Mouse (Mus musculus) liver, embryonic 14.5 days (tissue): ENCODE measurements at regions not wholly inside any gene's neighbourhood (a gene's known extent, or its start where the extent isn't known, plus 50 kb on each side); places are given as distances from the start of the nearest gene placed in this dataset.

Experiments used
- ATAC-seq: fragments of 200-750 bp; cut with Nextera tagmentation; 2 replicates; pipeline ENCODE4 v1.8.0; 2017; ENCODE audit warnings: moderate number of reproducible peaks, mild to moderate bottlenecking, moderate library complexity; ENCODE audit not compliant: insufficient read depth
- DNase-seq, 3 experiments: peaks; one replicate each; pipeline ENCODE4 v3.0.0-alpha.2; 2012 to 2013; ENCODE audit warnings: low read depth in 3 of 3, low spot score in 3 of 3
- H3K27ac ChIP-seq: fragments of 300-500 bp; sonication (generic); 2 replicates; pipeline ENCODE4 v1.5.1; 2014; ENCODE audit warnings: moderate library complexity, mild to moderate bottlenecking, control low read depth, inconsistent platforms
- H3K27me3 ChIP-seq: fragments of 300-500 bp; sonication (generic); 2 replicates; pipeline ENCODE4 v1.6.1; 2014; ENCODE audit warnings: mild to moderate bottlenecking, low read length, moderate library complexity; ENCODE audit not compliant: control insufficient read depth, insufficient read depth
- H3K36me3 ChIP-seq: fragments of 300-500 bp; sonication (generic); replicated peaks from 2 replicates; pipeline ENCODE4 v1.6.1; 2014; ENCODE audit warnings: low read depth; ENCODE audit not compliant: control insufficient read depth, insufficient read depth
- H3K4me1 ChIP-seq, 2 experiments: fragments of 200-500 bp in 1 of 2; fragments of 300-500 bp in 1 of 2; sonication (generic) in 1 of 2; replicated peaks; 2 replicates each; pipeline ENCODE4 v1.6.1; 2012 to 2014; ENCODE audit warnings: antibody characterized with exemption in 1 of 2, inconsistent platforms in 1 of 2, low read length in 1 of 2; ENCODE audit not compliant: control insufficient read depth in 2 of 2, insufficient read depth in 2 of 2
- H3K4me2 ChIP-seq: fragments of 300-500 bp; sonication (generic); 2 replicates; pipeline ENCODE4 v1.6.1; 2014; ENCODE audit warnings: low read depth, mild to moderate bottlenecking, control low read depth, moderate library complexity
- H3K4me3 ChIP-seq, 2 experiments: fragments of 200-500 bp in 1 of 2; fragments of 300-500 bp in 1 of 2; sonication (generic) in 1 of 2; 2 replicates each; pipeline ENCODE4 v1.5.1; 2012 to 2014; ENCODE audit warnings: low read depth in 2 of 2, low read length in 2 of 2, mild to moderate bottlenecking in 2 of 2, control low read depth in 1 of 2, inconsistent platforms in 1 of 2, moderate library complexity in 1 of 2; ENCODE audit not compliant: insufficient read depth in 1 of 2
- H3K9ac ChIP-seq: fragments of 300-500 bp; sonication (generic); replicated peaks from 2 replicates; pipeline ENCODE4 v1.6.1; 2014; ENCODE audit warnings: mild to moderate bottlenecking, control low read depth, moderate library complexity
- H3K9me3 ChIP-seq: fragments of 300-500 bp; sonication (generic); 2 replicates; pipeline ENCODE4 v1.6.1; 2016; ENCODE audit warnings: low read length, mixed read lengths; ENCODE audit not compliant: control insufficient read depth
- CTCF ChIP-seq: IDR thresholded peaks from 2 replicates; pipeline ENCODE4 v1.5.1; 2016; ENCODE audit warnings: antibody characterized with exemption, low read depth, control low read depth
- EP300 ChIP-seq: IDR thresholded peaks from 2 replicates; pipeline ENCODE4 v1.6.1; 2016; ENCODE audit warnings: antibody characterized with exemption, low read depth
- WGBS: fragments of 180-500 bp; shearing (Covaris S2); extraction: QIAGEN DNeasy Blood & Tissue Kit; methylation state at CpG from one replicate; pipeline ENCODE4 v1.1.7; 2014; ENCODE audit not compliant: insufficient replicate concordance; 5-methylcytosine and 5-hydroxymethylcytosine counted together

DNA sequence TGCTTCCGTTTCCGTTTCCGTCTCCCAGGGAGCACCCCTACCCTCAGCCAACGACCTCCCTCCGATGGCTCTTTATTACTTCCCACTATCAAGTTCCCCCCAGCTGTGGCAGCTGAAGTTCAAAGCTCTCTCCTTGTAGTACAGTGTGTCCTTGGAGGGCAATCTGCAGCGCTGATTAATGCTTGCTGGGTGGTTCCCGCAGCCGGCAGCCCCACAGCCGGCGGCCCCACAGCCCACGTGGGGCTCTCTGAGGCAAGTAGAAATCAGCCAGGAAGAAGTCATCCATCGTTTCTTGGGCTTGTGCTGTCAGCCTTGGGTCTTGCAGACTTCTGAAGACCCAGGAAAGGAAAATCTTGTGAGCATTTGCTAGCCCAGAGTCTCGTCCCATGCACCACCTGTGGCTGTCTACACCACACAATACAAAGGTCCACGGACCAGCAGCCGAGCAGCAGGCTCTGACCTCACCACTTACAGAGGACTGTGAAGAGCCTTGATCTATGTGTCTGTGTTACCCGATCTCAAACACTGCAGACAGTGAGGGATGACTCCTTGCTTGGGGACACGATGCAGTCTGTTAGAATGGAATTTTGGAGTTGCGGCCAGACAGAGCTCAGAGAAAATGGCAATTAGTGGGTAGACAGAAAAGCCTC is 178.5 kb downstream of the Gadd45g start:
- H3K9me3 ChIP-seq: no peaks in the 10 kb centered on the region
- 24% methylated on average over 18 of the region's 18 CpGs for WGBS
- H3K4me2 ChIP-seq: no peak overlapping the region
- peaks cover 4 to 10% of the 10 kb centered on the region in 2 experiments for H3K4me1 ChIP-seq
- no peak overlapping the region for H3K9ac ChIP-seq
- no peak overlapping the region for H3K27ac ChIP-seq
- DNase-seq: no peak
- no peak for ATAC-seq
- H3K36me3 ChIP-seq: no peaks in the 10 kb centered on the region
- H3K27me3 ChIP-seq: no peaks in the 10 kb centered on the region
- no peak overlapping the region for H3K4me3 ChIP-seq
- TF ChIP-seq CTCF (no peak), EP300 (no peak)

DNA sequence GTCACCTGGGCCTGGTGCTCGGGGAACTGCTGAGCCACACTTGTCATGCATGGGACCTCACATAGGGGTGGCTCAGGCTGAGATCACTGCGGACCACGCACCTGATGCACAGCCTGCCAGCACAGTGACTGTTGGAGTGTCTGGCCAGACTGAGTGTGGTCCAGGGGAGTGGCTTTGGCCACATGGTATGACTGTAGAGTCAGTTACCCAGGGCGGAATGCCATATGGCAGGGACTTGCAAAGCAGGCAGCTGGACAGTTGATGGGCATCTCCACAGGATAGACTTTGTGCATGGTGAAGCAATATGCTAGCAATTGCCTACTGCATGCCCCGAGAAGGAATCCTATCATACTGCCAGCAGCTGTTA is 179.0 kb downstream of the Gadd45g start:
- WGBS: 64% methylated on average over 5 of the region's 5 CpGs
- ATAC-seq: no peak
- DNase-seq: no peak
- peaks cover 4 to 10% of the 10 kb centered on the region in 2 experiments for H3K4me1 ChIP-seq
- TF ChIP-seq EP300 (no peak), CTCF (no peak)
- H3K9ac ChIP-seq: no peak overlapping the region
- no peak overlapping the region for H3K4me3 ChIP-seq
- H3K27ac ChIP-seq: no peak overlapping the region
- no peak overlapping the region for H3K4me2 ChIP-seq
- no peaks in the 10 kb centered on the region for H3K27me3 ChIP-seq
- no peaks in the 10 kb centered on the region for H3K36me3 ChIP-seq
- no peaks in the 10 kb centered on the region for H3K9me3 ChIP-seq

DNA sequence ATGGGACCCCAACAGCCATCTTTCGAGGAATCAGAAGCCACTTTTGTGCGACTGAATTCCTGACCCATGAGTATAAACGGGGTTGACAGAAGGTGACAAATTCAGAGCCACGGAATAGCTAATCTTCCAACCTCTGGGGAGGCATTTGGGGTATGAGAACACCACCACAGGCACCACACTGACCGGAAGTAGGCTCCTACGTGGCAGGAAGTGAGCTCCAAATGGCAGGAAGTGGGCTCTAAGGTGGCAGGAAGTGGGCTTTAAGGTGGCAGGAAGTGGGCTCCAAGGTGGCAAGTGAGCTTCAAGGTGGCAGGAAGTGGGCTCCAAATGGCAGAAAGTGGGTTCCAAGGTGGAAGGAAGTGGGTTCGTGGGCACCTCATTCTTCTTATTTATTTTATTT is 179.8 kb downstream of the Gadd45g start:
- Histone ChIP-seq H3K36me3 (no peaks in the 10 kb centered on the region), H3K27ac (no peak overlapping the region), H3K4me2 (no peak overlapping the region), H3K9me3 (no peaks in the 10 kb centered on the region), H3K9ac (no peak overlapping the region), H3K4me3 (no peak overlapping the region), H3K27me3 (no peaks in the 10 kb centered on the region), H3K4me1 (peaks cover 4 to 10% of the 10 kb centered on the region in 2 experiments)
- DNase-seq (no peak), ATAC-seq (no peak)
- TF ChIP-seq CTCF: no peak
- no peak for TF ChIP-seq EP300
- WGBS: 49% methylated on average over 7 of the region's 7 CpGs

DNA sequence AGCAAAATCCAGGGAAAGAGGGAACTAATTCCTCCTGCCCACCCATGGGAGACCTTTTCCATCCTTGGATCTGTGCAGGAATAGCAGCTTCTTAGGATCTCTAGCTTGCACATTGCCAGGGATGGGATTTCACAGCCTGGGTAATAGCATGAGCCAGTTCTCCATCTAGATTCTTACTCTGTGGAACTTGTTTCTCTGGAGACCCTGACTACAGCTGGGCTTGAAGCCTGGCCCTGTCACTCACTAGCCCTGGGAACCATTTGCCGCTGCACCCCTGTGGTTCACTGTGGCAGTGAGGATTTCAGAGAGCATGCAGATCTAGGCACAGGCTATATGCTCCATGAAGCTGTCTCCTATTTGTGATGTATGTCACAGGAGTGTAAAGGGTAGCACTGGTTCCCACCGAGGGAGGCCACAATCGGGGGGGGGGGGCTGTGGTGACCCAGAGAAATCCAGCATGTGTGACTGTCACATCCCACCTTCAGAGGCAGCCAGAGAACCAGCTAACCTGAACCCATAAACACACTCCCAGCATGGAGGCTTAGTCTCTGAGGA is 183.5 kb downstream of the Gadd45g start:
- Histone ChIP-seq H3K4me1 (0 out of 4 replicates have a peak, but pooled peaks cover 0 to 3% of the 10 kb centered on the region in 2 experiments), H3K4me2 (no peak overlapping the region), H3K4me3 (no peak overlapping the region), H3K36me3 (no peaks in the 10 kb centered on the region), H3K27me3 (no peaks in the 10 kb centered on the region), H3K9ac (no peak overlapping the region), H3K27ac (no peak overlapping the region), H3K9me3 (no peaks in the 10 kb centered on the region)
- TF ChIP-seq CTCF (no peak), EP300 (no peak)
- DNase-seq (no peak), ATAC-seq (no peak)
- WGBS: 67% methylated on average over 3 of the region's 3 CpGs

DNA sequence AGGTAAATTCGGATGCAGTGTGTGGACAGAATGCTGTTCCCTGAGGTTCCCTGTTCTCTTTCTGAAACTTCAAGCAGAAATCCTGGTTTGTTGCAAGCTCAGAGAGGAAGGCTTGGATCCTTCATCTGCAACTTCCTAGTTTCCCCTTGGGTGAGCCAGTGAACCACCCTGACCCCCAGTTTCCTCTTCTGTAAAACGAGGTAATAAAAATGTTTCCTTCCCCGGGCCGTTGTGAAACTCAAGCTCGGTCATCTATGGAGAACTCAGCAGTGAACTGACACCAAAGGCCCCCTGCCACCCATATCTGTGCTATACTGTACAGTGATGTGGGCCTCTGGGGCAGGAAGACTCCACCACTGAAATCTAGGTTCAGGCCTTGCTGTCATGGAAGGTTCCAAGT is 185.0 kb downstream of the Gadd45g start:
- Histone ChIP-seq H3K4me1 (peaks cover 0 to 7% of the 10 kb centered on the region in 2 experiments; a peak in 3 of 4 replicates), H3K9ac (no peak overlapping the region), H3K27me3 (no peaks in the 10 kb centered on the region), H3K36me3 (no peaks in the 10 kb centered on the region), H3K4me2 (no peak overlapping the region), H3K27ac (no peak overlapping the region), H3K4me3 (no peak overlapping the region), H3K9me3 (no peaks in the 10 kb centered on the region)
- ATAC-seq (no peak), DNase-seq (no peak)
- no peak for TF ChIP-seq EP300
- no peak for TF ChIP-seq CTCF
- WGBS: 32% methylated on average over 5 of the region's 5 CpGs
